Mouse (Mus musculus) CH12.LX (cell line): ENCODE results near the gene Urad. TPM values are rescaled to one million over a fixed set of nuclear protein-coding genes. Genes with fewer than 3 reads are reported as not detected.

Experiments
- DNase-seq: peaks from one replicate; pipeline ENCODE4 v3.0.0-alpha.2; 2013; ENCODE audit errors: extremely low read depth
- H3K27ac ChIP-seq: 2 replicates; pipeline ENCODE4 v1.5.1; 2012; ENCODE audit warnings: low read depth, mild to moderate bottlenecking, control low read depth, moderate library complexity; ENCODE audit not compliant: insufficient read depth
- H3K27me3 ChIP-seq: replicated peaks from 2 replicates; pipeline ENCODE3; 2012; ENCODE audit warnings: inconsistent platforms
- H3K36me3 ChIP-seq, 2 experiments: replicated peaks in 1 of 2; 2 replicates each; pipeline versions ENCODE3 to v1.6.1; 2012; ENCODE audit warnings: inconsistent platforms in 1 of 2, low read length in 1 of 2, mild to moderate bottlenecking in 1 of 2, mixed read lengths in 1 of 2, moderate library complexity in 1 of 2; ENCODE audit not compliant: control insufficient read depth in 1 of 2, insufficient read depth in 1 of 2
- H3K4me1 ChIP-seq, 2 experiments: 2 replicates each; pipeline ENCODE4 v1.6.1; 2012; ENCODE audit warnings: inconsistent platforms in 1 of 2, moderate library complexity in 1 of 2; ENCODE audit not compliant: insufficient read depth in 2 of 2, control insufficient read depth in 1 of 2
- H3K4me2 ChIP-seq: 2 replicates; pipeline ENCODE4 v1.6.1; 2012; ENCODE audit warnings: low read depth, mild to moderate bottlenecking, control low read depth; ENCODE audit not compliant: poor library complexity, insufficient read depth, severe bottlenecking
- H3K4me3 ChIP-seq, 3 experiments: fragments of 150-350 bp in 1 of 3; sonication (generic) in 1 of 3; replicated peaks in 1 of 3; 2 replicates each; pipeline versions ENCODE3 to v1.5.1; 2011 to 2012; ENCODE audit warnings: low read depth in 2 of 3, low read length in 2 of 3, mild to moderate bottlenecking in 2 of 3, moderate library complexity in 2 of 3, control low read depth in 1 of 3, improper control_type of control experiment in 1 of 3, inconsistent platforms in 1 of 3, mixed read lengths in 1 of 3; ENCODE audit not compliant: poor library complexity in 1 of 3
- H3K79me2 ChIP-seq: replicated peaks from 2 replicates; pipeline ENCODE4 v1.6.1; 2012; ENCODE audit warnings: mild to moderate bottlenecking, moderate library complexity; ENCODE audit not compliant: control insufficient read depth, poor library complexity, insufficient read depth, severe bottlenecking; ENCODE audit errors: extremely low read depth
- H3K9ac ChIP-seq: 2 replicates; pipeline ENCODE4 v1.6.1; 2012; ENCODE audit warnings: low read depth, mild to moderate bottlenecking, control low read depth, moderate library complexity; ENCODE audit not compliant: insufficient read depth
- H3K9me3 ChIP-seq: replicated peaks from 2 replicates; pipeline ENCODE3; 2012; ENCODE audit warnings: low read length, inconsistent platforms, mixed read lengths
- BHLHE40 ChIP-seq: IDR thresholded peaks from 2 replicates; pipeline ENCODE4 v1.6.1; 2011; ENCODE audit warnings: mild to moderate bottlenecking, low read depth, low read length, improper control_type of control experiment
- CTCF ChIP-seq, 2 experiments: IDR thresholded peaks in 1 of 2; conservative IDR thresholded peaks in 1 of 2; 2 replicates each; pipeline ENCODE4 v1.5.1; 2011 to 2012; ENCODE audit warnings: low read depth in 2 of 2, low read length in 2 of 2, improper control_type of control experiment in 1 of 2, inconsistent platforms in 1 of 2, mild to moderate bottlenecking in 1 of 2, moderate library complexity in 1 of 2
- ELF1 ChIP-seq: IDR thresholded peaks from 2 replicates; pipeline ENCODE4 v1.6.1; 2014; ENCODE audit warnings: low read depth, mild to moderate bottlenecking, inconsistent platforms, low read length, improper control_type of control experiment
- EP300 ChIP-seq: IDR thresholded peaks from 2 replicates; pipeline ENCODE4 v1.6.1; 2011; ENCODE audit warnings: low read length, improper control_type of control experiment
- ETS1 ChIP-seq: conservative IDR thresholded peaks from 2 replicates; pipeline ENCODE4 v1.6.1; 2012; ENCODE audit warnings: low read depth, mild to moderate bottlenecking, inconsistent platforms, low read length, improper control_type of control experiment, moderate library complexity
- GABPA ChIP-seq: IDR thresholded peaks from 2 replicates; pipeline ENCODE4 v1.6.1; 2012; ENCODE audit warnings: low read depth, low read length, improper control_type of control experiment, inconsistent platforms; ENCODE audit not compliant: insufficient replicate concordance
- HCFC1 ChIP-seq: IDR thresholded peaks from 2 replicates; pipeline ENCODE4 v1.6.1; 2012; ENCODE audit warnings: low read depth, mild to moderate bottlenecking, inconsistent platforms, low read length, improper control_type of control experiment
- IRF4 ChIP-seq: IDR thresholded peaks from 2 replicates; pipeline ENCODE4 v1.6.1; 2014; ENCODE audit warnings: low read depth, mild to moderate bottlenecking, inconsistent platforms, low read length, improper control_type of control experiment
- JUN ChIP-seq: IDR thresholded peaks from 2 replicates; pipeline ENCODE4 v1.6.1; 2011; ENCODE audit warnings: low read depth, mild to moderate bottlenecking, low read length, improper control_type of control experiment, moderate library complexity; ENCODE audit not compliant: insufficient read depth
- JUND ChIP-seq: conservative IDR thresholded peaks from 2 replicates; pipeline ENCODE4 v1.6.1; 2011; ENCODE audit warnings: low read depth, low read length, improper control_type of control experiment
- MAX ChIP-seq: IDR thresholded peaks from 2 replicates; pipeline ENCODE4 v1.6.1; 2011; ENCODE audit warnings: low read length, improper control_type of control experiment
- POLR2AphosphoS2 ChIP-seq: IDR thresholded peaks from 2 replicates; pipeline ENCODE4 v1.6.1; 2011; ENCODE audit warnings: low read depth, low read length, improper control_type of control experiment
- RCOR1 ChIP-seq: conservative IDR thresholded peaks from 2 replicates; pipeline ENCODE4 v1.6.1; 2012; ENCODE audit warnings: low read depth, mild to moderate bottlenecking, inconsistent platforms, low read length, improper control_type of control experiment
- USF1 ChIP-seq: IDR thresholded peaks from 2 replicates; pipeline ENCODE4 v1.6.1; 2014; ENCODE audit warnings: low read depth, mild to moderate bottlenecking, inconsistent platforms, low read length, improper control_type of control experiment
- ZC3H11A ChIP-seq: IDR thresholded peaks from 2 replicates; pipeline ENCODE4 v1.6.1; 2012; ENCODE audit warnings: low read depth, mild to moderate bottlenecking, inconsistent platforms, low read length, improper control_type of control experiment
- dilution Hi-C: fragments of 300-500 bp; cut with MboI; formaldehyde crosslinking; loops from 2 replicates; pipeline ENCODE4 v1.14.3; 2020; ENCODE audit warnings: low sequenced_read_pairs; ENCODE audit not compliant: extremely low pct_unique_long_range_greater_than_20kb, extremely low pct_ligation_motif_present
- in situ Hi-C: fragments of 300-500 bp; cut with MboI; formaldehyde crosslinking; loops from 3 replicates; pipeline ENCODE4 v1.14.3; 2019; ENCODE audit warnings: low sequenced_read_pairs, low pct_ligation_motif_present, low pct_unique_long_range_greater_than_20kb, mixed read lengths
- polyA plus RNA-seq: library from polyadenylated mRNA; unstranded; fragments of >175 nt; gene quantifications from 2 replicates; pipeline ENCODE4 v1.2.1, GENCODE M21; 2012; ENCODE audit warnings: low read depth; ENCODE audit not compliant: insufficient read length
- total RNA-seq, 2 experiments: library from RNA; depleted of rRNA; stranded (reverse); fragments of 300-350 nt in 1 of 2; fragments of >200 nt in 1 of 2; gene quantifications; 2 replicates each; pipeline ENCODE4 v1.2.3; 2012 to 2014

Urad gene
- total and polyA plus RNA-seq, 3 experiments = not detected

GRCm38 (mm10) chr5:147317991-147318390 is 4.2 kb downstream of the Urad start:
- no peaks in the 10 kb centered on the region for H3K9me3 ChIP-seq
- no peaks in the 10 kb centered on the region for H3K36me3 ChIP-seq
- no peaks in the 10 kb centered on the region for H3K79me2 ChIP-seq
- H3K9ac ChIP-seq = no peak overlapping the region
- H3K27ac ChIP-seq = no peak overlapping the region
- in situ Hi-C loops (loop anchor here (5.0 to 25.0 kb wide), 2 partner anchors 406 to 631 kb away; no protein-coding TSS in a partner anchor), dilution Hi-C loops (no loop called here)
- no peak for TF ChIP-seq HCFC1
- no peak for TF ChIP-seq JUN
- TF ChIP-seq MAX = no peak
- no peak for TF ChIP-seq GABPA
- peak; percentile 43 to 56; a peak in 3 of 4 replicates for TF ChIP-seq CTCF (conservative IDR thresholded peaks at IDR 0.05 in 1 of 2, IDR thresholded peaks at IDR 0.05 in 1 of 2; ENCODE audit: low read depth in 2 of 2, low read length in 2 of 2)
- no peak for TF ChIP-seq EP300
- no peak for TF ChIP-seq ELF1
- TF ChIP-seq IRF4 = no peak
- no peak overlapping the region for H3K4me3 ChIP-seq
- peaks cover 0 to 3% of the 10 kb centered on the region in 2 experiments; a peak in 1 of 4 replicates for H3K4me1 ChIP-seq
- peaks cover 53% of the 10 kb centered on the region for H3K27me3 ChIP-seq
- no peak overlapping the region for H3K4me2 ChIP-seq
- no peak for DNase-seq

GRCm38 (mm10) chr5:147317321-147317720 is 4.9 kb downstream of the Urad start:
- TF ChIP-seq POLR2AphosphoS2 = no peak
- TF ChIP-seq USF1 = no peak
- TF ChIP-seq JUND = no peak
- TF ChIP-seq BHLHE40 = no peak
- TF ChIP-seq ELF1 = no peak
- no peak for TF ChIP-seq ETS1
- TF ChIP-seq ZC3H11A = no peak
- TF ChIP-seq RCOR1 = no peak
- TF ChIP-seq, all 38 proteins: peak for 0
- peaks cover 50% of the 10 kb centered on the region for H3K27me3 ChIP-seq

More at GRCm38 (mm10) chr5:147317321-147317720, 4.9 kb downstream of the Urad start:
- Histone ChIP-seq H3K9me3 (no peaks in the 10 kb centered on the region), H3K36me3 (no peaks in the 10 kb centered on the region), H3K27ac (no peak overlapping the region), H3K4me2 (no peak overlapping the region), H3K4me3 (no peak overlapping the region), H3K79me2 (no peaks in the 10 kb centered on the region), H3K4me1 (peaks cover 0 to 3% of the 10 kb centered on the region in 2 experiments; a peak in 1 of 4 replicates), H3K9ac (no peak overlapping the region)
- in situ Hi-C loops = loop anchor here (5.0 to 25.0 kb wide), 2 partner anchors 405 to 630 kb away; no protein-coding TSS in a partner anchor
- dilution Hi-C loops = no loop called here
- DNase-seq = no peak
